Mouse (Mus musculus) CH12.LX (cell line): Measurements from ENCODE around the gene Gprin3. TPM values are rescaled to one million over a fixed set of nuclear protein-coding genes. Genes with fewer than 3 reads are reported as not detected.
A peak's percentile ranks its signal among the peaks of the same experiment; 100 is the strongest.

Experiments
- DNase-seq: peaks from one replicate; pipeline ENCODE4 v3.0.0-alpha.2; 2013; ENCODE audit errors: extremely low read depth
- H3K27ac ChIP-seq: 2 replicates; pipeline ENCODE4 v1.5.1; 2012; ENCODE audit warnings: low read depth, mild to moderate bottlenecking, control low read depth, moderate library complexity; ENCODE audit not compliant: insufficient read depth
- H3K27me3 ChIP-seq: replicated peaks from 2 replicates; pipeline ENCODE3; 2012; ENCODE audit warnings: inconsistent platforms
- H3K36me3 ChIP-seq, 2 experiments: replicated peaks in 1 of 2; 2 replicates each; pipeline versions ENCODE3 to v1.6.1; 2012; ENCODE audit warnings: inconsistent platforms in 1 of 2, low read length in 1 of 2, mild to moderate bottlenecking in 1 of 2, mixed read lengths in 1 of 2, moderate library complexity in 1 of 2; ENCODE audit not compliant: control insufficient read depth in 1 of 2, insufficient read depth in 1 of 2
- H3K4me1 ChIP-seq, 2 experiments: 2 replicates each; pipeline ENCODE4 v1.6.1; 2012; ENCODE audit warnings: inconsistent platforms in 1 of 2, moderate library complexity in 1 of 2; ENCODE audit not compliant: insufficient read depth in 2 of 2, control insufficient read depth in 1 of 2
- H3K4me2 ChIP-seq: 2 replicates; pipeline ENCODE4 v1.6.1; 2012; ENCODE audit warnings: low read depth, mild to moderate bottlenecking, control low read depth; ENCODE audit not compliant: poor library complexity, insufficient read depth, severe bottlenecking
- H3K4me3 ChIP-seq, 3 experiments: fragments of 150-350 bp in 1 of 3; sonication (generic) in 1 of 3; replicated peaks in 1 of 3; 2 replicates each; pipeline versions ENCODE3 to v1.5.1; 2011 to 2012; ENCODE audit warnings: low read depth in 2 of 3, low read length in 2 of 3, mild to moderate bottlenecking in 2 of 3, moderate library complexity in 2 of 3, control low read depth in 1 of 3, improper control_type of control experiment in 1 of 3, inconsistent platforms in 1 of 3, mixed read lengths in 1 of 3; ENCODE audit not compliant: poor library complexity in 1 of 3
- H3K79me2 ChIP-seq: replicated peaks from 2 replicates; pipeline ENCODE4 v1.6.1; 2012; ENCODE audit warnings: mild to moderate bottlenecking, moderate library complexity; ENCODE audit not compliant: control insufficient read depth, poor library complexity, insufficient read depth, severe bottlenecking; ENCODE audit errors: extremely low read depth
- H3K9ac ChIP-seq: 2 replicates; pipeline ENCODE4 v1.6.1; 2012; ENCODE audit warnings: low read depth, mild to moderate bottlenecking, control low read depth, moderate library complexity; ENCODE audit not compliant: insufficient read depth
- H3K9me3 ChIP-seq: replicated peaks from 2 replicates; pipeline ENCODE3; 2012; ENCODE audit warnings: low read length, inconsistent platforms, mixed read lengths
- BHLHE40 ChIP-seq: IDR thresholded peaks from 2 replicates; pipeline ENCODE4 v1.6.1; 2011; ENCODE audit warnings: mild to moderate bottlenecking, low read depth, low read length, improper control_type of control experiment
- CHD2 ChIP-seq: IDR thresholded peaks from 2 replicates; pipeline ENCODE4 v1.6.1; 2011; ENCODE audit warnings: low read length, improper control_type of control experiment
- E2F4 ChIP-seq: IDR thresholded peaks from 2 replicates; pipeline ENCODE4 v1.6.1; 2011; ENCODE audit warnings: low read depth, low read length, improper control_type of control experiment; ENCODE audit not compliant: insufficient replicate concordance
- ELF1 ChIP-seq: IDR thresholded peaks from 2 replicates; pipeline ENCODE4 v1.6.1; 2014; ENCODE audit warnings: low read depth, mild to moderate bottlenecking, inconsistent platforms, low read length, improper control_type of control experiment
- EP300 ChIP-seq: IDR thresholded peaks from 2 replicates; pipeline ENCODE4 v1.6.1; 2011; ENCODE audit warnings: low read length, improper control_type of control experiment
- ETS1 ChIP-seq: conservative IDR thresholded peaks from 2 replicates; pipeline ENCODE4 v1.6.1; 2012; ENCODE audit warnings: low read depth, mild to moderate bottlenecking, inconsistent platforms, low read length, improper control_type of control experiment, moderate library complexity
- GABPA ChIP-seq: IDR thresholded peaks from 2 replicates; pipeline ENCODE4 v1.6.1; 2012; ENCODE audit warnings: low read depth, low read length, improper control_type of control experiment, inconsistent platforms; ENCODE audit not compliant: insufficient replicate concordance
- HCFC1 ChIP-seq: IDR thresholded peaks from 2 replicates; pipeline ENCODE4 v1.6.1; 2012; ENCODE audit warnings: low read depth, mild to moderate bottlenecking, inconsistent platforms, low read length, improper control_type of control experiment
- IRF4 ChIP-seq: IDR thresholded peaks from 2 replicates; pipeline ENCODE4 v1.6.1; 2014; ENCODE audit warnings: low read depth, mild to moderate bottlenecking, inconsistent platforms, low read length, improper control_type of control experiment
- JUN ChIP-seq: IDR thresholded peaks from 2 replicates; pipeline ENCODE4 v1.6.1; 2011; ENCODE audit warnings: low read depth, mild to moderate bottlenecking, low read length, improper control_type of control experiment, moderate library complexity; ENCODE audit not compliant: insufficient read depth
- JUND ChIP-seq: conservative IDR thresholded peaks from 2 replicates; pipeline ENCODE4 v1.6.1; 2011; ENCODE audit warnings: low read depth, low read length, improper control_type of control experiment
- MAFK ChIP-seq: IDR thresholded peaks from 2 replicates; pipeline ENCODE4 v1.6.1; 2011; ENCODE audit warnings: low read length, improper control_type of control experiment; ENCODE audit not compliant: insufficient replicate concordance
- MAX ChIP-seq: IDR thresholded peaks from 2 replicates; pipeline ENCODE4 v1.6.1; 2011; ENCODE audit warnings: low read length, improper control_type of control experiment
- MXI1 ChIP-seq: IDR thresholded peaks from 2 replicates; pipeline ENCODE4 v1.6.1; 2011; ENCODE audit warnings: mild to moderate bottlenecking, low read depth, low read length, improper control_type of control experiment
- POLR2A ChIP-seq: IDR thresholded peaks from 2 replicates; pipeline ENCODE4 v1.6.1; 2011; ENCODE audit warnings: low read depth, mild to moderate bottlenecking, improper control_type of control experiment, low read length
- POLR2AphosphoS2 ChIP-seq: IDR thresholded peaks from 2 replicates; pipeline ENCODE4 v1.6.1; 2011; ENCODE audit warnings: low read depth, low read length, improper control_type of control experiment
- RCOR1 ChIP-seq: conservative IDR thresholded peaks from 2 replicates; pipeline ENCODE4 v1.6.1; 2012; ENCODE audit warnings: low read depth, mild to moderate bottlenecking, inconsistent platforms, low read length, improper control_type of control experiment
- TBP ChIP-seq: conservative IDR thresholded peaks from 2 replicates; pipeline ENCODE4 v1.6.1; 2011; ENCODE audit warnings: low read depth, low read length, improper control_type of control experiment
- TCF12 ChIP-seq: IDR thresholded peaks from 2 replicates; pipeline ENCODE4 v1.6.1; 2014; ENCODE audit warnings: low read depth, mild to moderate bottlenecking, inconsistent platforms, low read length, improper control_type of control experiment
- UBTF ChIP-seq: IDR thresholded peaks from 2 replicates; pipeline ENCODE4 v1.6.1; 2012; ENCODE audit warnings: low read depth, mild to moderate bottlenecking, inconsistent platforms, low read length, improper control_type of control experiment, moderate library complexity
- USF1 ChIP-seq: IDR thresholded peaks from 2 replicates; pipeline ENCODE4 v1.6.1; 2014; ENCODE audit warnings: low read depth, mild to moderate bottlenecking, inconsistent platforms, low read length, improper control_type of control experiment
- ZMIZ1 ChIP-seq: IDR thresholded peaks from 2 replicates; pipeline ENCODE4 v1.6.1; 2012; ENCODE audit warnings: low read depth, mild to moderate bottlenecking, inconsistent platforms, low read length, improper control_type of control experiment
- ZNF384 ChIP-seq: IDR thresholded peaks from 2 replicates; pipeline ENCODE4 v1.6.1; 2012; ENCODE audit warnings: low read depth, low read length, improper control_type of control experiment, inconsistent platforms
- dilution Hi-C: fragments of 300-500 bp; cut with MboI; formaldehyde crosslinking; loops from 2 replicates; pipeline ENCODE4 v1.14.3; 2020; ENCODE audit warnings: low sequenced_read_pairs; ENCODE audit not compliant: extremely low pct_unique_long_range_greater_than_20kb, extremely low pct_ligation_motif_present
- in situ Hi-C: fragments of 300-500 bp; cut with MboI; formaldehyde crosslinking; loops from 3 replicates; pipeline ENCODE4 v1.14.3; 2019; ENCODE audit warnings: low sequenced_read_pairs, low pct_ligation_motif_present, low pct_unique_long_range_greater_than_20kb, mixed read lengths
- polyA plus RNA-seq: library from polyadenylated mRNA; unstranded; fragments of >175 nt; gene quantifications from 2 replicates; pipeline ENCODE4 v1.2.1, GENCODE M21; 2012; ENCODE audit warnings: low read depth; ENCODE audit not compliant: insufficient read length
- total RNA-seq, 2 experiments: library from RNA; depleted of rRNA; stranded (reverse); fragments of 300-350 nt in 1 of 2; fragments of >200 nt in 1 of 2; gene quantifications; 2 replicates each; pipeline ENCODE4 v1.2.3; 2012 to 2014

Gene Gprin3
- total and polyA plus RNA-seq, 3 experiments = 0.03 TPM; not detected in 2

GRCm38 (mm10) chr6:59328297-59328696, 97.8 kb downstream of the Gprin3 start:
- H3K36me3 ChIP-seq = no peaks in the 10 kb centered on the region
- H3K4me2 ChIP-seq = no peak overlapping the region
- TF ChIP-seq TCF12 (no peak), MAX (no peak), JUN (no peak), EP300 (no peak), E2F4 (no peak), MAFK (no peak), GABPA (no peak), ELF1 (no peak), POLR2A (no peak), TBP (no peak), RCOR1 (no peak), USF1 (no peak), ZMIZ1 (no peak), ETS1 (no peak), CHD2 (no peak), UBTF (no peak), MXI1 (no peak)
- DNase-seq = no peak
- dilution Hi-C loops = no loop called here
- no peaks in the 10 kb centered on the region for H3K27me3 ChIP-seq
- H3K79me2 ChIP-seq = no peaks in the 10 kb centered on the region
- in situ Hi-C loops = no loop called here
- H3K27ac ChIP-seq = no peak overlapping the region
- no peak overlapping the region for H3K4me3 ChIP-seq
- no peaks in the 10 kb centered on the region for H3K9me3 ChIP-seq
- H3K9ac ChIP-seq = no peak overlapping the region
- peaks cover 0 to 4% of the 10 kb centered on the region in 2 experiments; a peak in 2 of 4 replicates for H3K4me1 ChIP-seq

GRCm38 (mm10) chr6:59315868-59316267, 110.2 kb downstream of the Gprin3 start:
- no peaks in the 10 kb centered on the region for H3K27me3 ChIP-seq
- H3K9me3 ChIP-seq = no peaks in the 10 kb centered on the region
- peak; percentile 49 for DNase-seq
- no peak overlapping the region for H3K9ac ChIP-seq
- TF ChIP-seq IRF4 (peak; percentile 76), JUN (peak; percentile 31; the same call in 1 of the 2 replicates), EP300 (peak; percentile 81), HCFC1 (no peak), ETS1 (peak; percentile 74), JUND (peak; percentile 83), USF1 (peak; percentile 27; the same call in 1 of the 2 replicates), POLR2AphosphoS2 (no peak), BHLHE40 (peak; percentile 46), ZNF384 (no peak)
- no peaks in the 10 kb centered on the region for H3K36me3 ChIP-seq
- peaks cover 0 to 53% of the 10 kb centered on the region in 2 experiments; a peak in 2 of 4 replicates for H3K4me1 ChIP-seq
- in situ Hi-C loops = no loop called here
- H3K4me2 ChIP-seq = no peak overlapping the region
- dilution Hi-C loops = no loop called here
- H3K27ac ChIP-seq = no peak overlapping the region
- H3K4me3 ChIP-seq = no peak overlapping the region
- H3K79me2 ChIP-seq = no peaks in the 10 kb centered on the region
